Mouse (Mus musculus) neural tube, embryonic 13.5 days (tissue): ENCODE data around the gene Slc25a40. TPM values are rescaled to one million over a fixed set of nuclear protein-coding genes. Genes with fewer than 3 reads are reported as not detected.

Experiments used
- ATAC-seq: fragments of 200-750 bp; cut with Nextera tagmentation; 2 replicates; pipeline ENCODE4 v1.8.0; 2017; ENCODE audit warnings: low read depth, mild to moderate bottlenecking, moderate TSS enrichment, moderate library complexity
- H3K27ac ChIP-seq: fragments of 300-500 bp; sonication (generic); replicated peaks from 2 replicates; pipeline ENCODE4 v1.5.1; 2015; ENCODE audit warnings: moderate library complexity, mild to moderate bottlenecking, inconsistent platforms
- H3K27me3 ChIP-seq: fragments of 300-500 bp; sonication (generic); 2 replicates; pipeline ENCODE4 v1.6.1; 2015; ENCODE audit warnings: mild to moderate bottlenecking, inconsistent platforms
- H3K36me3 ChIP-seq: fragments of 300-500 bp; sonication (generic); 2 replicates; pipeline ENCODE4 v1.6.1; 2015; ENCODE audit warnings: mild to moderate bottlenecking, inconsistent platforms
- H3K4me1 ChIP-seq: fragments of 300-500 bp; sonication (generic); replicated peaks from 2 replicates; pipeline ENCODE4 v1.6.1; 2015; ENCODE audit warnings: inconsistent platforms
- H3K4me2 ChIP-seq: fragments of 300-500 bp; sonication (generic); 2 replicates; pipeline ENCODE4 v1.6.1; 2015; ENCODE audit warnings: inconsistent platforms, mild to moderate bottlenecking, moderate library complexity
- H3K4me3 ChIP-seq: fragments of 300-500 bp; sonication (generic); 2 replicates; pipeline ENCODE4 v1.5.1; 2015; ENCODE audit warnings: mild to moderate bottlenecking, inconsistent platforms
- H3K9ac ChIP-seq: fragments of 300-500 bp; sonication (generic); 2 replicates; pipeline ENCODE4 v1.6.1; 2015; ENCODE audit warnings: moderate library complexity, mild to moderate bottlenecking, inconsistent platforms
- H3K9me3 ChIP-seq: fragments of 300-500 bp; sonication (generic); 2 replicates; pipeline ENCODE4 v1.6.1; 2016; ENCODE audit warnings: inconsistent platforms
- WGBS: fragments of 180-500 bp; shearing (Covaris S2); methylation state at CpG from one replicate; pipeline ENCODE4 v1.1.7; 2015; 5-methylcytosine and 5-hydroxymethylcytosine counted together
- polyA plus RNA-seq: library from polyadenylated mRNA; unstranded; fragments of >200 nt; fragmentation: Nextera tagmentation; extraction: Ambion mirVana; gene quantifications from 2 replicates; pipeline ENCODE4 v1.2.1, GENCODE M21; 2015

The Slc25a40 gene
- polyA plus RNA-seq: 7.6 and 8.1 TPM in 2 replicates

- Histone ChIP-seq H3K9me3 (no peaks in the 10 kb centered on the region), H3K9ac (peak within 1 kb of the TSS; percentile 80), H3K27ac (peak within 1 kb of the TSS; percentile 81), H3K4me2 (peak within 1 kb of the TSS; percentile 87), H3K4me1 (peaks cover 23% of the 10 kb centered on the region), H3K36me3 (peaks cover 7% of the 10 kb centered on the region; the same call in 1 of the 2 replicates), H3K4me3 (peak within 1 kb of the TSS; percentile 86), H3K27me3 (no peaks in the 10 kb centered on the region)
- peak; percentile 98 for ATAC-seq
- WGBS: under 1% methylated on average over 88 of the region's 93 CpGs
Observed at GRCm38 (mm10) chr5:8422157-8422931, at the start of gene Slc25a40, which contains the start of gene Dbf4. Slc25a40 (plus strand) TSS chr5:8422850. Dbf4 (minus strand) TSS chr5:8422716.

DNA sequence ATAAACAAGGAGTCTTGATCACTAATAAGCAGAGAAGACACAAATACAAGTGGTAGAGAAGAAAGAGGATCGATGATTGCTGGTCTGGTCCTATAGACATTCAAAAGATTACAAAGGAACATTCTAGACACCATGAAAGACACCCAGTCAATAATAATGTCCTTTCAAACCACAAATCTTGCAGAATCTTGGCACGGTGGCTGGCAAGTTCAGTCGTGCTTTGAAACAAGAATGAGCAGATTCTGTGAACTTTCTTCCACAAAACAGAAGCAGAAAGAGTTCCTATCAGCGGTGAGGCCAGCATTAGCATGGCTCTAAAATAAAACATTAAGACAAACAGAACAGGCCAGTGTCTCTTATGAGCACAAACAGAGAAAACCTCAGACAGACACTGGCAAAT is 49.2 kb upstream of the Slc25a40 start:
- 56% methylated on average over 4 of the region's 4 CpGs for WGBS
- Histone ChIP-seq H3K9ac (no peak overlapping the region), H3K36me3 (no peaks in the 10 kb centered on the region), H3K27me3 (no peaks in the 10 kb centered on the region), H3K4me3 (no peak overlapping the region), H3K4me1 (no peaks in the 10 kb centered on the region), H3K27ac (no peak overlapping the region), H3K4me2 (no peak overlapping the region), H3K9me3 (no peaks in the 10 kb centered on the region)
- no peak for ATAC-seq

- Histone ChIP-seq H3K9me3 (no peaks in the 10 kb centered on the region), H3K4me2 (no peak overlapping the region), H3K36me3 (no peaks in the 10 kb centered on the region), H3K4me1 (no peaks in the 10 kb centered on the region), H3K27ac (no peak overlapping the region), H3K4me3 (no peak overlapping the region), H3K27me3 (no peaks in the 10 kb centered on the region), H3K9ac (no peak overlapping the region)
- no peak for ATAC-seq
- 85% methylated on average over 5 of the region's 5 CpGs for WGBS
Observed at GRCm38 (mm10) chr5:8374297-8374906, 48.2 kb upstream of the Slc25a40 start.

- H3K27ac ChIP-seq: no peak overlapping the region
- ATAC-seq: no peak
- 75% methylated on average over 1 of the region's 1 CpGs for WGBS
Observed at GRCm38 (mm10) chr5:8393891-8394583, 28.6 kb upstream of the Slc25a40 start.

DNA sequence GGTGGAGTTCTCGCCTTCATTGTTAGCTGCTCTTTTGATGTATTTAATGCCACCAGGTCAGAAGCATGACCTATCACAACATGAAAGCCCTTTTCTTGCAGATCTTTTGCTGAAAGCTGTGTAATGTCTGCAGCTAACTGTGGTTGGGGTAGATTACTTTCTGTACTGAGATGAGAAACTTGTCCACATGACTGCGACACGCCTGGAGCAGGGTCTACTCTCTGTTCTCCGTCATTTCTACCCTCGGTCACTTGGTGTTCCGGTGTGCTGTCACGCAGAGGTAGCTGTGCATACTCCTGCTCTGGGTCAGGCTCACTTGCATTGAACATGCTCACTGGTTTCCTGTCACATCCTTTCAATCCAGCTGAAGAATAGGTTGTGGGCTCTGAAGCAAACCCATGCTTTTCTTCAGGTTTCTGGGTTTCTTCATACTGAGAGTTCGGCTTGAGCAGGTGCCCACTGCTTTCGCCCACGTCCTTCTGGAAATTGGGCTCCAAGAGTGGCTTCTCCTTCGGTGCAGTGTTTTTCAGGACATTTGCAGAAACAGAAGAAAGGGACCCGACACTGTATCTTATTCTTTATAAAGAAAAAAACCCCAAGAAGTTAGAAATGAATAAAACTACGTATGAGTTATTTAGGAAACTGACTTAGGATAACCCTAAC is 24.9 kb upstream of the Slc25a40 start:
- no peak overlapping the region for H3K9ac ChIP-seq
- H3K27me3 ChIP-seq: no peaks in the 10 kb centered on the region
- H3K36me3 ChIP-seq: peaks cover 25% of the 10 kb centered on the region
- no peak overlapping the region for H3K4me2 ChIP-seq
- H3K27ac ChIP-seq: no peak overlapping the region
- H3K9me3 ChIP-seq: no peaks in the 10 kb centered on the region
- H3K4me1 ChIP-seq: no peaks in the 10 kb centered on the region
- no peak for ATAC-seq
- 91% methylated on average over 13 of the region's 13 CpGs for WGBS
- no peak overlapping the region for H3K4me3 ChIP-seq

More at GRCm38 (mm10) chr5:8393891-8394583, 28.6 kb upstream of the Slc25a40 start:
- H3K27me3 ChIP-seq: no peaks in the 10 kb centered on the region
- no peak overlapping the region for H3K4me3 ChIP-seq
- no peaks in the 10 kb centered on the region for H3K9me3 ChIP-seq
- no peak overlapping the region for H3K9ac ChIP-seq
- H3K36me3 ChIP-seq: peaks cover 18% of the 10 kb centered on the region
- H3K4me2 ChIP-seq: no peak overlapping the region
- H3K4me1 ChIP-seq: no peaks in the 10 kb centered on the region

DNA sequence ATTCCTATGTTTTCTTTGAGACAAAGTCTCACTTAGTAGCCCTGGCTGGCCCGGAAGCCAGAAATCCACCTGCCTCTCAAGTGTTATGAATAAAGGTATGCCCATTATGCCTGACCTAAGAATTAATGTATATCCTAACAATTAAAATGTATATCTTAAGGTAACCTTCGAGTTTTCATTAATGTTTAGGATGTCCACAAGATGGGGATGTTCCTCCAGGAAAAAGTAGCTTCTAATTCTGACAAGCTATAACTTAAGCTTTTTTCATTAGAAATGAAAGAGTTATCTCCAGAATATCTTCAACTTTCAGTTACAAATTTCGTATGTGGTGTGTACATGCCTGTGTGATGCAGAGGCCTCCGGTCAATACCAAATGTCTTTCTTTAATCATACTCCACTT is 13.9 kb upstream of the Slc25a40 start:
- H3K27ac ChIP-seq: no peak overlapping the region
- H3K4me2 ChIP-seq: no peak overlapping the region
- H3K4me1 ChIP-seq: no peaks in the 10 kb centered on the region
- H3K9ac ChIP-seq: no peak overlapping the region
- no peaks in the 10 kb centered on the region for H3K9me3 ChIP-seq
- no peaks in the 10 kb centered on the region for H3K27me3 ChIP-seq
- no peak for ATAC-seq
- H3K4me3 ChIP-seq: no peak overlapping the region
- 93% methylated on average over 4 of the region's 4 CpGs for WGBS
- peaks cover 40% of the 10 kb centered on the region for H3K36me3 ChIP-seq

- H3K4me2 ChIP-seq: no peak overlapping the region
- no peak overlapping the region for H3K27ac ChIP-seq
- H3K9ac ChIP-seq: no peak overlapping the region
- 92% methylated on average over 3 of the region's 3 CpGs for WGBS
- H3K4me3 ChIP-seq: no peak overlapping the region
- peaks cover 11% of the 10 kb centered on the region for H3K4me1 ChIP-seq
- no peaks in the 10 kb centered on the region for H3K27me3 ChIP-seq
- H3K9me3 ChIP-seq: no peaks in the 10 kb centered on the region
- peaks cover 12% of the 10 kb centered on the region; the same call in 1 of the 2 replicates for H3K36me3 ChIP-seq
- no peak for ATAC-seq
Observed at GRCm38 (mm10) chr5:8416683-8417413, 5.8 kb upstream of the Slc25a40 start.

DNA sequence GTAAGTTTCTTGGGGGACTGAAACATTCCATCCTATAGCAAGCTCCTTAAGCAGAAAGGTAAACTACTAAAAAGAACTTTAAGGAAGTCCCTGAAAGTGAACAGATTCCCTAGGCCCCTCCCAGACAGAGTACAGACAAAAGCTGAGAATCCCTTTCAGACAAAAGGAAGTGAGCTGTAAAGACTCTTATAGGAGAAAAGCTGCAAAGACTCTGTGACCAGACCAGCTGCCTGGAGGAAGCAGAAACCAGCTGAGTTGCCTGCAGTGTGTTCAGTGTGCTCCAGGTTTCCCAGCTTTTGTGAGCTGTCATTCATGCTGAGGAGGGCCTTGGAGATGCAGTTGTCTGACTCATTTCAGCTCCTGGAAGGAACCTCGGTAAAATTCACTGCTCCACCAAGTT is 5.2 kb upstream of the Slc25a40 start:
- Histone ChIP-seq H3K9ac (no peak overlapping the region), H3K4me2 (no peak overlapping the region), H3K9me3 (no peaks in the 10 kb centered on the region), H3K27ac (no peak overlapping the region), H3K27me3 (no peaks in the 10 kb centered on the region), H3K4me1 (peaks cover 11% of the 10 kb centered on the region), H3K4me3 (no peak overlapping the region), H3K36me3 (peaks cover 12% of the 10 kb centered on the region; the same call in 1 of the 2 replicates)
- WGBS: 71% methylated on average over 1 of the region's 1 CpGs
- no peak for ATAC-seq

DNA sequence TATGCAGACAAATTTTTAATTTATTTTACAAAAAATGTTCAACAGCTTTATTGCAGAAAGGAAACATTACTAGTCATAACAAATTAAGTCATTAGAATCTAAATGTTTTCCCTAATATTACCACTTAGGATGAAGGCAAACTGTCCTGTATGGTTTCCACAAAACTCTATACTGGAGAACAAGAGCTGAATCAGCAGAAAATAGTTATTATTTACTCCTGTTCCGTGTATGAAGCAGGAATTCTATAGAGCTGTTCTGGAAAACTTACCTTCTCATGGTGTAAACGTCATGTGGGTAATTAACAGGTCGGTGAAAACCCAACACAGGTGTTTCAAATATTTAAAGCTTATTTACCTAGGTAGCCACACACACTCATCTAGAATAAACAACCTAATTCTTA is 1.2 kb upstream of the Slc25a40 start:
- Histone ChIP-seq H3K27me3 (no peaks in the 10 kb centered on the region), H3K36me3 (peaks cover 7% of the 10 kb centered on the region; the same call in 1 of the 2 replicates), H3K4me3 (peak overlapping the region; percentile 86), H3K4me1 (peaks cover 23% of the 10 kb centered on the region), H3K27ac (no peak overlapping the region), H3K9ac (peak overlapping the region; percentile 80), H3K9me3 (no peaks in the 10 kb centered on the region), H3K4me2 (peak overlapping the region; percentile 87)
- 8% methylated on average over 3 of the region's 3 CpGs for WGBS
- no peak for ATAC-seq

DNA sequence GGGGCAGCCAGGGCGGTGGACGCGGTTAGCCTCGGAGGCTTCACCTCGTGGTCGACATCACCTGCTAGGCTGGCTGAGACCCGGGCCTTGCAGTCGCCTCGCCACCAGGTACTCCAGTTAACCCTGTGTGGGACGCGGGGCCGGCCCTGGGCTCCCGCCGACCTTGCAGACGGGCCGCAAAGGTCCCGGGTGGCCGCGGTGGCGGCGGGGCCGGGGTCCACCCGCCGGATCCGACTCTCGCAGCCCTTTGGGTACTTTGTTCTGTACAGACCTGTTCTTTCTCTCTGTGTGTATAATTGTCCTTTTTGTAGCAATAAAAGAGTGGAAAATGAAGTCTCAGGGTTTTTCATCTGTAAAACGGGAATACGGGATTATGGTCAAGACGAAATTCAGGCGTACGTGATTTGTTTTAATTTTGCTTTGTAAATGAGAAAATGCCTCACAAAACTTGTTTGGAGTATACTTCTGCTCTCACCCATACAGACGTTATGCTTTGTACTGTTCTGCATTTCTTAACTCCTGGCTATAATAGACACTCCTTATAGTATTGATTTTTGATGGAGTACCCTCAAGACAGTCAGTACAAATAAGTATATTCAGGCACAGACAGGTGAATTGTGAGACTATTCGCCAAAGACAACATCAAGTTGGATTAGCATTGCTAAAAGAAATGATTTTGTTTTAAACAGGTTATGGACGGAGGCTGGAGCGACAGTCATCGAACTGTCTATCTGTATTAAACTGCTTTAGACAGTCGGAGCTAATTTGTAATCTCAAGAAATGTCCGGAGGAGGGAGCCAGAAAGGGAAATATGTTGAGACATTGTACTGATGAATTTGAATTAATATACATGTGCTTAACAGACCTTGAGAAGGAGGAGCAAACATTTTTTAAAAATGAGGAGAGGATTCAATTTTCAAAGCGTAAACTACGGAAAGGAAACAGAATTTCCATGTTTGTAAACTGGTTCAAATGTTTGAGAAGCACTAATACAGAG is 580 bp downstream of the Slc25a40 start:
- peaks cover 23% of the 10 kb centered on the region for H3K4me1 ChIP-seq
- H3K27me3 ChIP-seq: no peaks in the 10 kb centered on the region
- peaks cover 7% of the 10 kb centered on the region; the same call in 1 of the 2 replicates for H3K36me3 ChIP-seq
- no peak for ATAC-seq
- peak overlapping the region; percentile 87 for H3K4me2 ChIP-seq
- H3K9ac ChIP-seq: peak overlapping the region; percentile 80
- H3K9me3 ChIP-seq: no peaks in the 10 kb centered on the region
- H3K27ac ChIP-seq: peak overlapping the region; percentile 81
- under 1% methylated on average over 32 of the region's 40 CpGs for WGBS
- H3K4me3 ChIP-seq: peak overlapping the region; percentile 86
